Mouse (Mus musculus): ENCODE data around the gene Diaph3. TPM values are rescaled to one million over a fixed set of nuclear protein-coding genes. Genes with fewer than 3 reads are reported as not detected.

Gene Diaph3
- total RNA-seq, 2 experiments from 2014 or later = 5.3 to 6.9 TPM

- DNase-seq = no peak
Measured at GRCm38 (mm10) chr14:86641839-86642238, 499.2 kb downstream of the Diaph3 start.

- DNase-seq = no peak
Measured at GRCm38 (mm10) chr14:86640086-86640485, 500.9 kb downstream of the Diaph3 start.

- DNase-seq = no peak
Measured at GRCm38 (mm10) chr14:86635594-86636140, 505.4 kb downstream of the Diaph3 start.

GRCm38 (mm10) chr14:86635052-86635451, 506.0 kb downstream of the Diaph3 start:
- DNase-seq = no peak

GRCm38 (mm10) chr14:86633799-86634198, 507.2 kb downstream of the Diaph3 start:
- no peak for DNase-seq

- no peak for DNase-seq
Measured at GRCm38 (mm10) chr14:86624816-86625425, 516.1 kb downstream of the Diaph3 start.

GRCm38 (mm10) chr14:86619637-86620036, 521.4 kb downstream of the Diaph3 start:
- no peak for DNase-seq

Small RNAs within 50 kb of the gene (microRNA-seq; reads per million reads assigned to microRNA genes)
- 0 reads per million in 2 experiments for gene Gm23438
